Mouse (Mus musculus): ENCODE measurements around the gene Igsf8. TPM values are rescaled to one million over a fixed set of nuclear protein-coding genes. Genes with fewer than 3 reads are reported as not detected.

Gene Igsf8
- polyA plus RNA-seq, 1 experiment from 2014 or later: 24.7 TPM

GRCm38 (mm10) chr1:172329616-172330015 lies 68.2 kb downstream of the Igsf8 start:
- no peak for ATAC-seq (ENCODE audit: insufficient number of reproducible peaks, insufficient read depth, low FRiP score, low read depth)
- WGBS: 63% methylated on average over 6 of the region's 6 CpGs
- Histone ChIP-seq H3K27ac (replicated peaks in 1 of 2; ENCODE audit: control insufficient read depth in 1 of 2, insufficient read depth in 1 of 2, low read depth in 2 of 2, low read length in 2 of 2) (no peak overlapping the region), H3K9ac (ENCODE audit: low read length) (no peak overlapping the region), H3K27me3 (ENCODE audit: control insufficient read depth, insufficient read depth, low read length) (peaks cover 75% of the 10 kb centered on the region), H3K4me2 (ENCODE audit: low read length) (no peak overlapping the region), H3K9me3 (ENCODE audit: control insufficient read depth, low read length) (peaks cover 5% of the 10 kb centered on the region; the same call in 1 of the 2 replicates), H3K4me1 (ENCODE audit: control insufficient read depth in 2 of 2, insufficient read depth in 2 of 2, low read length in 2 of 2) (no peaks in the 10 kb centered on the region), H3K36me3 (ENCODE audit: control insufficient read depth, insufficient read depth, low read length) (no peaks in the 10 kb centered on the region), H3K4me3 (ENCODE audit: control insufficient read depth in 1 of 2, insufficient read depth in 1 of 2, low read depth in 1 of 2, low read length in 2 of 2) (no peak overlapping the region)

- H3K27ac ChIP-seq (replicated peaks in 1 of 2; ENCODE audit: control insufficient read depth in 1 of 2, insufficient read depth in 1 of 2, low read depth in 2 of 2, low read length in 2 of 2): no peak overlapping the region
- no peak overlapping the region for H3K4me3 ChIP-seq (ENCODE audit: control insufficient read depth in 1 of 2, insufficient read depth in 1 of 2, low read depth in 1 of 2, low read length in 2 of 2)
- no peak overlapping the region for H3K4me2 ChIP-seq (ENCODE audit: low read length)
- ATAC-seq (ENCODE audit: insufficient number of reproducible peaks, insufficient read depth, low FRiP score, low read depth): no peak
- H3K4me1 ChIP-seq (ENCODE audit: control insufficient read depth in 2 of 2, insufficient read depth in 2 of 2, low read length in 2 of 2): no peaks in the 10 kb centered on the region
- H3K9me3 ChIP-seq (ENCODE audit: control insufficient read depth, low read length): peaks cover 5% of the 10 kb centered on the region; the same call in 1 of the 2 replicates
- no peaks in the 10 kb centered on the region for H3K36me3 ChIP-seq (ENCODE audit: control insufficient read depth, insufficient read depth, low read length)
- peaks cover 62% of the 10 kb centered on the region for H3K27me3 ChIP-seq (ENCODE audit: control insufficient read depth, insufficient read depth, low read length)
- WGBS: 69% methylated on average over 8 of the region's 8 CpGs
- H3K9ac ChIP-seq (ENCODE audit: low read length): no peak overlapping the region
Observed at GRCm38 (mm10) chr1:172331422-172331947, 70.0 kb downstream of the Igsf8 start.

- peaks cover 56% of the 10 kb centered on the region for H3K27me3 ChIP-seq (ENCODE audit: control insufficient read depth, insufficient read depth, low read length)
- H3K36me3 ChIP-seq (ENCODE audit: control insufficient read depth, insufficient read depth, low read length): no peaks in the 10 kb centered on the region
- H3K4me1 ChIP-seq (ENCODE audit: control insufficient read depth in 2 of 2, insufficient read depth in 2 of 2, low read length in 2 of 2): no peaks in the 10 kb centered on the region
- no peak overlapping the region for H3K4me2 ChIP-seq (ENCODE audit: low read length)
- no peaks in the 10 kb centered on the region for H3K9me3 ChIP-seq (ENCODE audit: control insufficient read depth, low read length)
- H3K4me3 ChIP-seq (ENCODE audit: control insufficient read depth in 1 of 2, insufficient read depth in 1 of 2, low read depth in 1 of 2, low read length in 2 of 2): no peak overlapping the region
- H3K9ac ChIP-seq (ENCODE audit: low read length): no peak overlapping the region
- no peak overlapping the region for H3K27ac ChIP-seq (replicated peaks in 1 of 2; ENCODE audit: control insufficient read depth in 1 of 2, insufficient read depth in 1 of 2, low read depth in 2 of 2, low read length in 2 of 2)
- no peak for ATAC-seq (ENCODE audit: insufficient number of reproducible peaks, insufficient read depth, low FRiP score, low read depth)
- 79% methylated on average over 2 of the region's 2 CpGs for WGBS
Observed at GRCm38 (mm10) chr1:172332925-172333324, 71.5 kb downstream of the Igsf8 start.

- ATAC-seq (ENCODE audit: insufficient number of reproducible peaks, insufficient read depth, low FRiP score, low read depth): no peak
- 15% methylated on average over 3 of the region's 3 CpGs for WGBS
- Histone ChIP-seq H3K9ac (ENCODE audit: low read length) (no peak overlapping the region), H3K27ac (replicated peaks in 1 of 2; ENCODE audit: control insufficient read depth in 1 of 2, insufficient read depth in 1 of 2, low read depth in 2 of 2, low read length in 2 of 2) (no peak overlapping the region), H3K4me1 (ENCODE audit: control insufficient read depth in 2 of 2, insufficient read depth in 2 of 2, low read length in 2 of 2) (no peaks in the 10 kb centered on the region), H3K9me3 (ENCODE audit: control insufficient read depth, low read length) (no peaks in the 10 kb centered on the region), H3K36me3 (ENCODE audit: control insufficient read depth, insufficient read depth, low read length) (no peaks in the 10 kb centered on the region), H3K27me3 (ENCODE audit: control insufficient read depth, insufficient read depth, low read length) (peaks cover 56% of the 10 kb centered on the region), H3K4me2 (ENCODE audit: low read length) (no peak overlapping the region), H3K4me3 (ENCODE audit: control insufficient read depth in 1 of 2, insufficient read depth in 1 of 2, low read depth in 1 of 2, low read length in 2 of 2) (no peak overlapping the region)
Observed at GRCm38 (mm10) chr1:172333512-172333911, 72.1 kb downstream of the Igsf8 start.

- 68% methylated on average over 15 of the region's 15 CpGs for WGBS
- peaks cover 4% of the 10 kb centered on the region in 2 experiments; a peak in 1 of 4 replicates for H3K4me1 ChIP-seq (ENCODE audit: control insufficient read depth in 2 of 2, insufficient read depth in 2 of 2, low read length in 2 of 2)
- no peaks in the 10 kb centered on the region for H3K36me3 ChIP-seq (ENCODE audit: control insufficient read depth, insufficient read depth, low read length)
- H3K9ac ChIP-seq (ENCODE audit: low read length): no peak overlapping the region
- H3K4me3 ChIP-seq (ENCODE audit: control insufficient read depth in 1 of 2, insufficient read depth in 1 of 2, low read depth in 1 of 2, low read length in 2 of 2): no peak overlapping the region
- no peak for ATAC-seq (ENCODE audit: insufficient number of reproducible peaks, insufficient read depth, low FRiP score, low read depth)
- H3K4me2 ChIP-seq (ENCODE audit: low read length): no peak overlapping the region
- no peak overlapping the region for H3K27ac ChIP-seq (replicated peaks in 1 of 2; ENCODE audit: control insufficient read depth in 1 of 2, insufficient read depth in 1 of 2, low read depth in 2 of 2, low read length in 2 of 2)
- H3K27me3 ChIP-seq (ENCODE audit: control insufficient read depth, insufficient read depth, low read length): peaks cover 55% of the 10 kb centered on the region
- no peaks in the 10 kb centered on the region for H3K9me3 ChIP-seq (ENCODE audit: control insufficient read depth, low read length)
Observed at GRCm38 (mm10) chr1:172335804-172336203, 74.4 kb downstream of the Igsf8 start.

GRCm38 (mm10) chr1:172337411-172338185 lies 76.2 kb downstream of the Igsf8 start:
- Histone ChIP-seq H3K9me3 (ENCODE audit: control insufficient read depth, low read length) (no peaks in the 10 kb centered on the region), H3K4me3 (ENCODE audit: control insufficient read depth in 1 of 2, insufficient read depth in 1 of 2, low read depth in 1 of 2, low read length in 2 of 2) (no peak overlapping the region), H3K9ac (ENCODE audit: low read length) (no peak overlapping the region), H3K4me2 (ENCODE audit: low read length) (no peak overlapping the region), H3K36me3 (ENCODE audit: control insufficient read depth, insufficient read depth, low read length) (no peaks in the 10 kb centered on the region), H3K27ac (replicated peaks in 1 of 2; ENCODE audit: control insufficient read depth in 1 of 2, insufficient read depth in 1 of 2, low read depth in 2 of 2, low read length in 2 of 2) (no peak overlapping the region), H3K27me3 (ENCODE audit: control insufficient read depth, insufficient read depth, low read length) (peaks cover 68% of the 10 kb centered on the region), H3K4me1 (ENCODE audit: control insufficient read depth in 2 of 2, insufficient read depth in 2 of 2, low read length in 2 of 2) (peaks cover 4 to 10% of the 10 kb centered on the region in 2 experiments; a peak in 2 of 4 replicates)
- 30% methylated on average over 2 of the region's 2 CpGs for WGBS
- ATAC-seq (ENCODE audit: insufficient number of reproducible peaks, insufficient read depth, low FRiP score, low read depth): no peak

- Histone ChIP-seq H3K4me3 (ENCODE audit: control insufficient read depth in 1 of 2, insufficient read depth in 1 of 2, low read depth in 1 of 2, low read length in 2 of 2) (peak within 1 kb of the TSS; percentile 41 to 43), H3K4me2 (ENCODE audit: low read length) (peak within 1 kb of the TSS; percentile 68), H3K4me1 (ENCODE audit: control insufficient read depth in 2 of 2, insufficient read depth in 2 of 2, low read length in 2 of 2) (peaks cover 4 to 10% of the 10 kb centered on the region in 2 experiments; a peak in 2 of 4 replicates), H3K36me3 (ENCODE audit: control insufficient read depth, insufficient read depth, low read length) (no peaks in the 10 kb centered on the region), H3K27ac (replicated peaks in 1 of 2; ENCODE audit: control insufficient read depth in 1 of 2, insufficient read depth in 1 of 2, low read depth in 2 of 2, low read length in 2 of 2) (no peak within 1 kb of the TSS), H3K9ac (ENCODE audit: low read length) (peak within 1 kb of the TSS; percentile 42; the same call in 1 of the 2 replicates), H3K9me3 (ENCODE audit: control insufficient read depth, low read length) (no peaks in the 10 kb centered on the region), H3K27me3 (ENCODE audit: control insufficient read depth, insufficient read depth, low read length) (peaks cover 65% of the 10 kb centered on the region)
- peak; percentile 85 for ATAC-seq (ENCODE audit: insufficient number of reproducible peaks, insufficient read depth, low FRiP score, low read depth)
- WGBS: 3% methylated on average over 38 of the region's 38 CpGs
Observed at GRCm38 (mm10) chr1:172340729-172341321, 79.4 kb downstream of the Igsf8 start, which contains the start of gene Kcnj10. Gene Kcnj10, plus strand, starts transcription at chr1:172341210.
